Mouse (Mus musculus) gastrocnemius, postnatal 14 days (tissue): ENCODE data around the gene Zfp30. TPM values are rescaled to one million over a fixed set of nuclear protein-coding genes. Genes with fewer than 3 reads are reported as not detected.
A peak's percentile ranks its signal among the peaks of the same experiment; 100 is the strongest.

Experiments used
- DNase-seq: peaks from one replicate; pipeline ENCODE4 v3.0.0; 2021; ENCODE audit warnings: mixed read lengths
- intact Hi-C: fragments of 180-260 bp; cut with DNase I; formaldehyde crosslinking; loops from one replicate; pipeline ENCODE4 v1.15.1; 2025; ENCODE audit warnings: low total_unique reads
- microRNA-seq, 2 experiments: library from miRNA; unstranded; fragments of <30 nt; microRNA quantifications; one replicate each; pipeline ENCODE4 v1.2.0; 2021
- total RNA-seq, 2 experiments: library from RNA; stranded (reverse); gene quantifications; 2 replicates each; pipeline ENCODE4 v1.2.3; 2021

The Zfp30 gene
- total RNA-seq, 2 experiments from 2014 or later, result 2.6 to 3.2 TPM

DNA sequence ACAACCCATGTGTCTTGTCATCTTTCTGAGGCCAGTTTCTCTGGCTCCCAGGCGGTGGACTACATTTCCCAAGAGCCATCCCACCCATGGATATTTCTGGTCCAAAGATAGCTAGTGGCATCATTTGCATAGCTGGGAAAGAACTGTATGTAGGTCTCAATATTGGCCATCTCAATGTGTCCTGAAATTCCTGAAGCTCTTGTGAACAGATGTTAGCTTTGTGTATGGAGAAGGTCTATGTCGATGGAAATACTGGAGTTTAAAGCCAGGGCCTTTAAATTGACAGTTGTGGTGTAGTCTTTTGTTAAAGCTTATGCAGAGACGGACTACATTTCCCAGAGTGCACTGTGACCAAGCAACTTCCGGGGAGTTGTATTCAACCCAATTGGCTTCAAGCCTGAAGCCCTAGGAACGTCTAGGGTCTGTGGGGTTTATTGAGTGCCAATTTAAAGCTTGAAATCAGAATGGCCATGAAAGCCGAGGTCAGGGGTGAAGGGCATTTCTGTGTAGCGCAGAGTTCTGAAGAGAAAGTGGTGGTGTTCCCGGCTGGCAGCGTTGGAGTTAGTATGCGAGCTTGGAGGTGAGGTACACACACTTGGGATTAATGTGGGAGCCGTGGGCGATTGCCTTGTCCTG, 34.9 kb downstream of the Zfp30 start:
- intact Hi-C loops, result no loop called here
- peak; percentile 58 for DNase-seq

GRCm38 (mm10) chr7:29828001-29828400, 44.2 kb downstream of the Zfp30 start:
- intact Hi-C loops, result no loop called here
- no peak for DNase-seq

- intact Hi-C loops, result no loop called here
- DNase-seq, result no peak
Measured at GRCm38 (mm10) chr7:29829804-29830203, 46.0 kb downstream of the Zfp30 start.

- intact Hi-C loops, result no loop called here
- no peak for DNase-seq
Measured at GRCm38 (mm10) chr7:29836816-29837215, 53.0 kb downstream of the Zfp30 start.

DNA sequence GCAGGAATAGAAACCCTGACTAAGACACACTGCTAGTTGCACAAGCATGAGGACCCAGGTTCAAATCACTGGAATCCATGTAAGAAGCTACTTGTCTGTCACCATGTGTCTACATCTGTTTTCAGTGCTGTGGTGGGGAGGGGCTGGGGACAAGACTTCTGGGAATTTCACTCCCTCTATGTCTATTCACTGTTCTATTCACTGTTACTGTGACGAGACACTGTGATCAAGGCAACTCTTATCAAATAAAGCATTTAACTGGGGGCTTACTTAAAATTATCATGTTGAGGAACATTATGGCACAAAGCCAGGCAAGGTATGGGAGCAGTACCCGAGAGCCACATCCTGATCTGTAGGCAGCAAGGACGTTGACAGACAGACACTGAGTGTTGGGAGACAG, 55.5 kb downstream of the Zfp30 start:
- DNase-seq, result no peak
- intact Hi-C loops, result no loop called here

DNA sequence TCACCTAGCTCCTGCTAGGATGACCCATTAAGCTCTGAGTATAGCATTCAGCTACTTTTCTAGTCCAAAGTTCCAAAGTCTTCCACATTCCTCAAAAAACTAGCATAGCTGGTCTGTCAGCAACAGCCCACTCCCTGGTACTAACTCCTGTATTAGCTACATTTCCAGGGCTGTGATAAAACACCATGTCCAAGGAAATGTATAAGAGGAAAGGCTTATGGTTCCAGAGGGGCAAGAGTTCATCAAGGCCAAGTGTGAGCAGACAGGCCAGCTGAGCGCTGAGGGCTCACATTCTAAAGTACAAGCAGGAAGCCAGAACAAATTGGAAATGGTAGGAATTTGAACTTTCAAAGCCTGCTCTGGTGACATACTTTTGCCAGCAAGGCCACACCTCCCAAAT, 58.3 kb downstream of the Zfp30 start:
- intact Hi-C loops, result no loop called here
- no peak for DNase-seq

Small RNA genes lying within 50 kb of the gene (microRNA-seq; reads per million reads assigned to microRNA genes)
- gene Mir1964, result 0.32 to 3.5 reads per million in 2 experiments

Other genes starting within 250 kb of the Zfp30 start
- not detected for gene Catsperg2, start 57.0 kb upstream of the Zfp30 start, total RNA-seq
- gene Zfp84, start 15.4 kb upstream of the Zfp30 start, total RNA-seq, result 1 to 10 TPM; 8.3 to 8.5 TPM
- 1 to 10 TPM; 9.1 to 9.7 TPM for gene Zfp790, start 32.1 kb downstream of the Zfp30 start, total RNA-seq
- under 1 TPM; 0.27 to 0.35 TPM for gene Zfp940, start 69.7 kb downstream of the Zfp30 start, total RNA-seq
- gene Zfp420, start 76.0 kb downstream of the Zfp30 start, total RNA-seq, result 1 to 10 TPM; 2.2 to 2.6 TPM
- 1 to 10 TPM; 6.0 to 8.0 TPM for gene Zfp27, start 122.6 kb downstream of the Zfp30 start, total RNA-seq
- gene Zfp383, start 124.2 kb downstream of the Zfp30 start, total RNA-seq, result 1 to 10 TPM; 5.9 to 8.1 TPM
- gene Zfp74, start 170.1 kb downstream of the Zfp30 start, total RNA-seq, result 1 to 10 TPM; 4.8 to 7.3 TPM
- 10 to 100 TPM; 28.5 to 42.5 TPM for gene Zfp568, start 200.0 kb downstream of the Zfp30 start, total RNA-seq